In the genomic region with DNA sequence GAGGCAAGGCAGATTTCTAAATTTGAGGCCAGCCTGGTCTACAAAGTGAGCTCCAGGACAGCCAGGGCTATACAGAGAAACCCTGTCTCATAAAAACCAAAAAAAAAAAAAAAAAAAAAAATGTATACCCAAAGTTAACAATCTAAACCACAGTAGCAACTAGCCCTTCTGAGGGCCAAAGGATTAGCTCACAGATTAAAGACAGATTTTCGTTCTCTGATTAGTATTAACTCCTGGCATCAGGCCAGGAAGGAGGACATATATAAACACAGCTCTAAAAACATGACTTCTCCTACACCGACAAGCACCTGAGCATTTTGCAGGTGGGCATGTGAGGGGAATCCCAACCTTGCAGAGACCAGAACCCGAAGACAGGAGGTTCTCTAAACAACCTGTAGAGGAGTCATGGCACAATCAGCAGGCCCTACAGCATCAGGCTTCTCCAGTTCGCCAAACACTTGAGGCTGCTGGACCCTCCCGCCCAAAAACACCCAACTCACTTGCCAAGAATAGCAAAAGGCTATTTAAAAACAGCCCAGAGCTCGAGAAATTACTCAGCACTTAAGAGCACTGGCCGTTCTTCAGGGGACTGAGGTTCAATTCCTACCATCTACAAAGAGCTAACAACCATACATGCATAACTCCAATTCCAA, we compare ENCODE assay signal across 18 mouse cellular contexts. TPM values are rescaled to one million over a fixed set of nuclear protein-coding genes. Genes with fewer than 3 reads are reported as not detected.
A peak's percentile ranks its signal among the peaks of the same experiment; 100 is the strongest.
DNase-seq lines count a peak whose midpoint lies in the region.
"Had no signal": no experiment of that assay in that cellular context is flagged by ENCODE, and none has a peak within 500 bp of the region (broad histone marks: within the 10 kb centered on the region; RNA-seq: fewer than 3 reads in every experiment).

No protein-coding gene starts in this region.

- H3K4me3 ChIP-seq in limb, embryonic 10.5 days, result no peak overlapping the region
- H3K4me3 ChIP-seq: embryonic facial prominence, embryonic 12.5 days; heart, adult 2 months; hindbrain, embryonic 10.5 days; limb, embryonic 13.5 days; liver, embryonic 13.5 days had no signal

- no peak overlapping the region for H3K27ac ChIP-seq in limb, embryonic 10.5 days
- H3K27ac ChIP-seq: embryonic facial prominence, embryonic 12.5 days; hindbrain, embryonic 10.5 days; hindbrain, postnatal 0 days; limb, embryonic 13.5 days had no signal

- intact Hi-C loops in heart, postnatal 14 days (cut with DNase I), result no loop called here
- intact Hi-C loops in heart, postnatal 10 days (cut with DNase I), result no loop called here

- peak; percentile 35 to 49 for DNase-seq in heart, adult 18-20 months
- no peak for DNase-seq in heart, postnatal 14 days
- DNase-seq in 3134 (ENCODE audit: extremely low read depth, insufficient read length, low spot score) (peak; percentile 11), adipocyte (ENCODE audit: low spot score) (peak; percentile 38)
- peak; percentile 28 to 30 for DNase-seq in heart, postnatal 10 days
- DNase-seq in limb, embryonic 10.5 days (ENCODE audit: low spot score), result no peak
- no peak for DNase-seq in spleen, adult 18-20 months
- no peak for DNase-seq in spleen, adult 12 weeks (ENCODE audit: low spot score)
- DNase-seq: adrenal gland, postnatal 10 days; B cell, adult 2 months; cerebellum, adult 9-11 months; kidney, adult 11 months; liver, embryonic 13.5 days had no signal

- no peaks in the 10 kb centered on the region for H3K27me3 ChIP-seq in limb, embryonic 10.5 days (ENCODE audit: low read depth, poor library complexity, severe bottlenecking)
- H3K27me3 ChIP-seq: embryonic facial prominence, embryonic 12.5 days; limb, embryonic 13.5 days; liver, embryonic 13.5 days had no signal

- WGBS in limb, embryonic 10.5 days, result 87% methylated on average over 7 of the region's 7 CpGs

- peaks cover 25% of the 10 kb centered on the region for H3K4me1 ChIP-seq in limb, embryonic 10.5 days

- peaks cover 53% of the 10 kb centered on the region for H3K36me3 ChIP-seq in limb, embryonic 10.5 days

- no peaks in the 10 kb centered on the region for H3K9me3 ChIP-seq in limb, embryonic 10.5 days (replicated peaks)
- H3K9me3 ChIP-seq: embryonic facial prominence, embryonic 12.5 days; hindbrain, embryonic 10.5 days; limb, embryonic 13.5 days; liver, embryonic 13.5 days had no signal

RNA-seq across cellular contexts. Expression of a gene that starts 5.4 kb away (rescaled TPM):
- total RNA-seq in heart, adult 18-20 months (2021), result 10 to 100 TPM; 32.6 to 32.8 TPM
- 10 to 100 TPM; 28.4 to 37.7 TPM for total RNA-seq in heart, postnatal 14 days (2021)
- total RNA-seq in heart, postnatal 10 days (2021), result 10 to 100 TPM; 36.3 to 37.1 TPM
- 30.5 and 34.7 TPM in 2 replicates for polyA plus RNA-seq in limb, embryonic 10.5 days (2016; fragmentation: Nextera tagmentation; extraction: Ambion mirVana)

RNA-seq across cellular contexts. Expression of a gene that starts 43.8 kb away (rescaled TPM):
- 10 to 100 TPM; 80.3 to 90.3 TPM for total RNA-seq in heart, adult 18-20 months (2021)
- 10 to 100 TPM; 82.3 to 86.5 TPM for total RNA-seq in heart, postnatal 14 days (2021)
- total RNA-seq in heart, postnatal 10 days (2021), result 10 to 100 TPM; 71.6 to 76.9 TPM
- 95.5 and 95.6 TPM in 2 replicates for polyA plus RNA-seq in limb, embryonic 10.5 days (2016; fragmentation: Nextera tagmentation; extraction: Ambion mirVana)

Comparison
In these comparisons a context has a peak if more than half of its experiments do, and no peak if none do; other contexts are left out.
1. DNase-seq: peak in heart, adult 18-20 months (2 of 2), 3134 (single experiment), adipocyte (single experiment) and heart, postnatal 10 days (2 of 2); none in heart, postnatal 14 days (0 of 2), limb, embryonic 10.5 days (single experiment), spleen, adult 18-20 months (0 of 2) and spleen, adult 12 weeks (single experiment).